Mouse (Mus musculus): Measurements from ENCODE around the gene Fam107b. TPM values are rescaled to one million over a fixed set of nuclear protein-coding genes. Genes with fewer than 3 reads are reported as not detected.

Fam107b gene
- polyA plus RNA-seq, 1 experiment from 2014 or later = 31.8 TPM

GRCm38 (mm10) chr2:3822483-3823455 is 252.5 kb downstream of the Fam107b start:
- Histone ChIP-seq H3K9ac (no peak overlapping the region), H3K4me3 (no peak overlapping the region), H3K4me2 (no peak overlapping the region), H3K9me3 (no peaks in the 10 kb centered on the region), H3K36me3 (no peaks in the 10 kb centered on the region), H3K27me3 (no peaks in the 10 kb centered on the region), H3K4me1 (peaks cover 6% of the 10 kb centered on the region; the same call in 1 of the 2 replicates), H3K27ac (no peak overlapping the region)
- WGBS = 37% methylated on average over 8 of the region's 8 CpGs
- ATAC-seq (ENCODE audit: borderline replicate concordance, extremely low read depth, low FRiP score, low TSS enrichment) = no peak

Other genes with a start within 250 kb of the Fam107b start
- gene Rpp38, start 237.8 kb upstream of the Fam107b start, polyA plus RNA-seq (2015; fragmentation: Nextera tagmentation; extraction: Ambion mirVana) = 18.3 and 19.6 TPM in 2 replicates
- 1.1 and 2.0 TPM in 2 replicates for gene Acbd7, start 234.3 kb upstream of the Fam107b start, polyA plus RNA-seq (2015; fragmentation: Nextera tagmentation; extraction: Ambion mirVana)
- not detected in 2 replicates for gene Olah, start 173.3 kb upstream of the Fam107b start, polyA plus RNA-seq (2015; fragmentation: Nextera tagmentation; extraction: Ambion mirVana)
- gene Meig1, start 147.8 kb upstream of the Fam107b start, polyA plus RNA-seq (2015; fragmentation: Nextera tagmentation; extraction: Ambion mirVana) = 9.8 and 10.8 TPM in 2 replicates
- gene Dclre1c, start 146.4 kb upstream of the Fam107b start, polyA plus RNA-seq (2015; fragmentation: Nextera tagmentation; extraction: Ambion mirVana) = 6.1 and 6.2 TPM in 2 replicates
- gene Suv39h2, start 95.5 kb upstream of the Fam107b start, polyA plus RNA-seq (2015; fragmentation: Nextera tagmentation; extraction: Ambion mirVana) = 17.1 and 20.7 TPM in 2 replicates
- 4.9 and 5.7 TPM in 2 replicates for gene Gm45902, start 57.7 kb upstream of the Fam107b start, polyA plus RNA-seq (2015; fragmentation: Nextera tagmentation; extraction: Ambion mirVana)
- 119 and 120 TPM in 2 replicates for gene Hspa14, start 57.7 kb upstream of the Fam107b start, polyA plus RNA-seq (2015; fragmentation: Nextera tagmentation; extraction: Ambion mirVana)
- gene Cdnf, start 57.5 kb upstream of the Fam107b start, polyA plus RNA-seq (2015; fragmentation: Nextera tagmentation; extraction: Ambion mirVana) = 0.12 and 0.14 TPM in 2 replicates

All from lung, embryonic 15.5 days (tissue).